Mouse (Mus musculus): Measurements from ENCODE around the gene Golm1.

- no peak for TF ChIP-seq CTCF (IDR thresholded peaks at IDR 0.05; ENCODE audit: low read depth, low read length)
- no peak for TF ChIP-seq POLR2A (IDR thresholded peaks at IDR 0.05; ENCODE audit: extremely low read depth, insufficient read depth, low read length)
Measured at GRCm38 (mm10) chr13:59679908-59680307, 4.3 kb upstream of the Golm1 start.
